Mouse (Mus musculus) spleen, embryonic (tissue): ENCODE data around the gene Golph3.

ENCODE experiments used
- CTCF ChIA-PET: fragments of 350-600 bp; sonication (Branson Sonifier 250); formaldehyde crosslinking; loops from one replicate; lab custom pipeline; 2022; lab: Charles Lee

Gene Golph3

DNA sequence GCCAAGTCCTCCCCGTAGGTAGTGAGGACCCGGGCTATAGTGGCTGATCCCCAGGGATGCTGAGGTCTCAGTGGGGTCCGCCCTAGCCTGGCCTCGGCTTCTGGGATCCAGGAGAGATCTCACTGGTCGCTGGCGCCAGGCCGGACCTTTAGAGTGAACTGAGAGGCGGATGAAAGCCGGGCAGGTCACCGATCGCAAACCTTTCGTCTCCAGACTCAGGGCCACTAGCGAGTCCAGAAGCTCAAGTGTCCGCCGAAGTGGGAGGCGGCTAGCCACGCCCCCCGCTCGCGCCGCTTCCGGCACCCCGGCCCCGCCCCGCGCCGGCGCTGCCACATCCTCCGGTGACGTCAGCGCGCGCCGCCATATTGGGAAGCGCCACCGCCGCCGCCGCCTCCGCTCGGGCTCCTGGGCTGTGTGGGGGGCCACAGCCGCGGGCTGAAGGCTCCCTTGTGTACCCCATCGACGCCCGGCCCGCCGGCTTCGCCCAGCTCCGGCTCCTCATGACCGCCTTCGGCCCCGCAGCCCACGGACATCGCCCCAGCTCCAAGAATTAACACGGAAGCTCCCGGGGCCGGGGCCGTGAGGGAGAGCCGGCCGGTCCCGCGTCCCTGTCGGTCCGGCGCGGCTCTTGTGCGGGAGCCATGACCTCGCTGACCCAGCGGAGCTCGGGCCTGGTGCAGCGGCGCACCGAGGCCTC lies at the start of gene Golph3:
TSS of gene Golph3 (plus strand) at position 360 of the 697 bp plus-strand sequence.
- CTCF ChIA-PET: no interaction called here

DNA sequence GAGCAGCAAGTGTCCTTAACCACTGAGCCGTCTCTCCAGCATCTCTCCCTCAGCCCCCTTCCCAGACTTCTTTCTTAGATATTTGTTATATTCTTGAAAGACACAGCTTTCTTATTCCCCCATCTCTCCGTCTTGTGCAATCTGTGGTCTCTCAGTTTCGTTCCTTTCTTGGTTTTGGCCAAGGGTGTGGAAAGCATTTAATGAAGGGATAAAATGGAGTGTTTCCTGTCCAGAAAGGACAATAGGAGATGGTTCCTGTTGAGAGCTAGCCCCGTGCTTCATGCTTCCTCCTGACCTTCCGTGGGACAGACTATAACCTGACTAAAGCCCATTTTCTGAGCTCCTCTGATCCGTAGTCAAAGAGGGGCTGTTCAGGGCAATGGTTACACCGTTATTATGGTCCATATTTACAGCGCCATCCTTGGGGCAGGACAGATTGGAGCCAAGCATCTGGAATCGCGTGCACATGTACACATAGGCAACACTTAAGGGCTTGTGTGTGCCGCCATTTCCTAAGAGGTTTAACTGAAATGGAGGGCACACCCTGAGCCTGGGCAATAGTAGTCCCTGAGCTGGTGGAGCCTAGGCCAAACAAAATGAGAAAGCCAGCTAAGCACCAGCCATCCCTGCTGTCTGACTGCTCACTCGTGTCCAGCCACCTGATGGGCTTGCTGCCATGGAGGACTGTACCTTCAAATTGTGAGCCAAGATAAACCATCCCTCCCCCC lies 47.8 kb upstream of the Golph3 start:
- CTCF ChIA-PET: no interaction called here

DNA sequence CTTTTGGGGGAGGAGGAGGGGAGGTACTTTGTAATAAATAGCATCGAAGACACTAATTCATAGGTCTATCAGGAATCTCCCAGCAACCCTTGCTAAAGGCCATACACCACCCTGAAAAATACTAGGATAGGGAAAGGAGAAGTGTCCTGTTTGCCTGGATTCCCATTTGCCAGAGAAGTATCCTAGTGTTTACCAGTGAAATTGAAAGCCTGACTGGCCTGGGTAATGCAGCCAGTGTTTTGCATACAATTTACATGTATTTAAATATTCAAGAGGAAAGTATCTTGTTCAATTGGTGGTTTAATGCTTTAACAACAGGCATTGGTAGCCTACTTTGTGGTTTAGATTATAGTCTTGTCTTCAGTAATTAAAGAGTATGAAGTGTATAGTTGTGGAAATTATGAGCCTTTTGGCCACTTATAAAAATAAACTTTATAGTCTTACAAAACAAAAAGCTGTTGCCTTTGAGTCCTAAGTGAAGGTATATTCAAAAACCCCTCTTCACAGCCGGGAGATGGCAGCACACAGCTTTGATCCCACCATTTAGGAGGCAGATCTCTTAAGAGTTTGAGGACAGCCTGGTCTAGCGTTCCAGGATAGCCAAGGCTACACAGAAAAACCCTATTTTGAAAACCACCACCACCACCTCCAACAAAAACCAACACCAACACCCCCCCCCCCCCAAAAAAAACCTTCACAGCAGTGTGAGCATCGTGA lies 47.0 kb upstream of the Golph3 start:
- CTCF ChIA-PET: interaction anchor here (0.8 kb wide), 1 partner anchor 105 kb away, joined by 3 read pairs; no protein-coding TSS in a partner anchor

DNA sequence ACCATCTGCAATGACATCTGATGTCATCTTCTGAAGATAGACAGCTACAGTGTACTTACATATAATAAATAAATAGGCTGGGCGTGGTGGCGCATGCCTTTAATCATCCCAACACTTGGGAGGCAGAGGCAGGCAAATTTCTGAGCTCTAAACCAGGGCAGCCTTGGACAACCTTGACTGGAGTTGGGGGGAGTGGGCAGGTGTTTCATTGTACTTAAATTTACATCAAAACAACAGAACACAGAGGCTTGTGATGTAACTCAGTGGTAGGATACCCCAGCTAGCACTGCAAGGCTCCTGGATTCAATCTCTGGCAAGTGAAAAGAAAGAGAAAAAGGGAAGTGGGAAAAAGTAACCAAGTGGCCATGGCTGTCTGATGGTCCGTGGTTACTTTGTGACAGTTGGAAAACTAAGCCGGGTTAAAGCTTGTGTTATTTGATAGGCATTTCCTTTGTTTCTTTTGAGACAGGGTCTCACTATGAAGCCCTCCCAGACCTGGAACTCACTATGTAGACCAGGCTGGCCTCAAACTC lies 46.1 kb upstream of the Golph3 start:
- CTCF ChIA-PET: no interaction called here

DNA sequence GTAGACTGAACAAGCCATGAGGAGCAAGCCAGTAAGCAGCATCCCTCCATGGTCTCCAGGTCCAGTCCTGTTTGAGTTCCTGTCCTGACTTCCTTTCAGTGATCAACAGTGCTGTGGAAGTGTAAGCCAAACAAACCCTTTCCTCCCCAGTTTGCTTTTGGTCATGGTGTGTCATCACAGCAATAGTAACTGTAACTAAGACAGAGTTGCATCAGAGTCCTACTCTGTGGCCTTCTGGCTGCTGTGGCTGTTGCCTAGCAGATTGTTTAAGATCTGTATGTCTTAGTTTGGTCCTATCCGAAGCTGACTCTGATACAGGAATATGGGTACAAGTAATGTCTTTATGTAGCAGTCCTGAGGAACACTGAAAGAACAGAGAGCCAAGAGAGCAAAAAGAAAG lies 41.4 kb upstream of the Golph3 start:
- CTCF ChIA-PET: no interaction called here

DNA sequence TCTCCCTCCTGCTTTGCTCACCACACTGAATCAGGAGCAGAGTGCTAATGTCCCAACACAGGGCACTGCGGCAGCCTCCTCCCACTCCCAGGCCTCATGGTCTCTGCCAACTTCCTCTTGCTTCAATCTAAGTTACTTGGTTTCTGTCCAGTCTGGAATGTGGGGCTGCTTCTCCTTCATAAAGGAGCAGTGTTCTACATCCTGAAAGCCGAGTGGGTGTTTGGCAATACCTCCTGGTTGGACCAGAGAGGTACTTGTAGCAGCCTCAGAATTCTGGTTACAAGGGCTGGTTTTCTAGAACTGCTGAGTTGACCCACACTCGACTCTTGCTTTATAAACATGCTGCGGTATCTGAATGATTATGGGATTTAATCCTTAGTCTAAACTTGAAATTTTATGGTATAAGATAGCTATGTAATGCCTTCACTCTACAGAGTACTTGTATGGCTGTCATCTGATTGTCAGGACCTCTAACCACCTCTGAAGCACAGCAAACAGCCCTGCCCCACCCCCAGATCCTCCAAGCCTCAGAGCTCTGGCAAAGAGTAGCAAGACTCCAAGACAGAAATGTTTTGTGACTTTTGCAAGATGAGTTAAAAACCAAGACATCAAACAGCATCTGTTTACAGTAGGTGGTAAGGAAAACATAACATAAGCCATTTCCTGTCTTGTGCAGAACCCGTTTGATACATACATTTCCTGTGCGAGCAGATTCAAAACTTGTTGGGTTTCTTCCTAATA lies 36.3 kb upstream of the Golph3 start:
- CTCF ChIA-PET: no interaction called here

DNA sequence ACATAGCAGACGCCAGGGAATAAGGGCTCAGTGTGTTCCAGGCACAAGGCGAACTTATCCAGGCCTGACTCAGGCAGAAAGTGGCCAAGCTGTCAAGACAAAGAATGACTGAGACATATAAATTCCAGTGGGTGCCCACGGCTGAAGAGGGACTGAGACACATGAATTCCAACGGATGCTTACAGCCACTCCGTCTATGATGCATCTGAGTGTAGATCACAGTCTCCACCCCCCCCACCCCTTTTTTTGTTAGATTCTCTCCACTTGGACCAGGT lies 35.8 kb upstream of the Golph3 start:
- CTCF ChIA-PET: no interaction called here

DNA sequence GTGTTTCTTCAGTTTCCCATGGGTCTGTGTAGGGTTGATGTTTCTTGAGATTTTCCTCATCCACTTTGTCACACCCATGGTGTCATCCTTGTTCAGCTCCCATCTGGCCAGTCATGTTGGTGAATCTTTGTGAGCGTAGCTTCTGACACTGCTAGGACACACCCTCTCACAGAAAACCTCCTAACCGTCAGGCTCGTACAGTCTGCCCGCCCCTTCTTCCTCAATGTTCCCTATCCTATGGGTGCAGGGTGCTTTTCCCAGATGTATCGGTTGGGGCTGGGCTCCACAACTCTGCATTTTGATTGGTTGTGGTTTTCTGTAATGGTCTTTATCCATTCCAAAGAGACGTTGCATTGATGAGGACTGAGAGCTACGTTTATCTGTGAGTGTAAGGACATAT lies 30.9 kb upstream of the Golph3 start:
- CTCF ChIA-PET: no interaction called here

DNA sequence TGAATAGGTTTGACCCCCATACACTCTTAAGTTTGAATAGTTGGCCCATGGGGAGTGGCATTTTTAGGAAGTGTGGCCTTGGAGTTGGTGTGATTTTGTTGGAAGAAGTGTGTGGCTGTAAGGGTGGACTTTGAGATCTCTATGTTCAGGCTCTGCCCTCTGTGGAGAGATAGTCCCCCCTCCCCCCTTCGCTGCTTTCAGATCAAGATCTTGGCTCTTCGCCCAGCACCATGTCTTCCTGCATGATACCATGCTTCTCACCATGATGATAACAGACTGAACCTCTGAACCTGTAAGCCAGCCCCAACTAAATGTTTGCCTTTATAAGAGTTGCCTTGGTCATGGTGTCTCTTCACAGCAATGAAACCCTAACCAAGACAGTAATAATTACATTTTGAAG lies 29.5 kb upstream of the Golph3 start:
- CTCF ChIA-PET: no interaction called here

DNA sequence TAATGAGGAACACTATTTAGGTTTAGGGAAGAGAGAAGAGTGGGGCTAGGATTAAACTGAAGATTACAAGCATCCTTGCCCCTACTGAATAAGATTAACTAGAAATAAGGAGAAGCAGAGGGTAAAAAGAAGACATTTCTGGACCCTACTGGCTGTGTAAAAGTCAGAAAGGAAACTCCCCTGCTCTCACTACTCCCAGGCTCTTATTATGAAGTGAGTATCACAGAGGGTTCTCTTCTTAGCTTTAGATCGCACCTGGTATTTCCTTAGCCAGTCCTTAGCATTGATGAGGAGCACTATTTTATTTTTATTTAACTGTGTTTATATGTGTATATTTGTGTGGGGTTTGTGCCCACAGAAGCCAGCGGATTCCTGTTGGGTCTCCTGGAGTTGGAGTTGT lies 25.0 kb upstream of the Golph3 start:
- CTCF ChIA-PET: no interaction called here

DNA sequence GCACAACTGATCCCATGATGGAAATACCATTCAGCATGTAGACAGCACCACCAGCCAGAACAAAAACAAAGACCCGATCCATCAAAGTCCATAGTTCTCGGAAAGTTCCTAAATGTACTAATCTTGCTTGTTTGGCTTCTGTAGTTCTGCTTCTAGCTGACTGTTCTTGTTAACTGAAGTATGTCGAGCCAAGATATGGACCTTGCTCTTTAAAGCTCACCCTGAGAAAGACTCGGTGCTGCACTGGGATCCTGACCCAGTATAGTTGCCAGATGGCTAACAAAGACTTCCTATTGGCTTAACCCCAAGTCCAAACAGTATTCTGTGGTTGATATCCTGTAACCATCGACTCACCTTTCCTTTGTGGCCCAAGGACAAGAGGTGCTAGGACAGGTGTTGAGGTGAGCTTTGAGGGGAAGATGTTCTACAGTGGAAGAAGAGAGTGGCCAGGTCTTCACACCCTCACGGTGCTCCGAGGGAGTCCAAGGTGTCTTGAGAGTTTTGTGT lies 23.0 kb upstream of the Golph3 start:
- CTCF ChIA-PET: no interaction called here

DNA sequence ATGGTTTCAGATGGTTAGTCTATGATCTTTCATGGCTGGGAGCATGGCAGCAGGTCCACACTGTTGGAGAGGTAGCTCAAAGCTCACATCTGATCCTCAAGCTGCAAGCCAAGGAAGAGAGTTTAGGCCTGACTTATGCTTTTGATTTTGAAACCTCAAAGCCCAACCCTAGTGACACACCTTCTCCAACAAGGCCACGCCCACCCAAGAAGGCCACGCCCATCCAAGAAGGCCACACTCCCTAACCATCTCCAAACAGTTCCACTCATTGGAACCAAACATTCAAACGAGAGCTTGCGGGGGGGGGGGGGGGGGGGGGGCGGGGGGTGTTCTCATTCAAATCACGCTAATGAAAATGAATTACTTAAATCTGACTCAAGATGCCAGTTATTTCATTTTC lies 19.5 kb upstream of the Golph3 start:
- CTCF ChIA-PET: no interaction called here

DNA sequence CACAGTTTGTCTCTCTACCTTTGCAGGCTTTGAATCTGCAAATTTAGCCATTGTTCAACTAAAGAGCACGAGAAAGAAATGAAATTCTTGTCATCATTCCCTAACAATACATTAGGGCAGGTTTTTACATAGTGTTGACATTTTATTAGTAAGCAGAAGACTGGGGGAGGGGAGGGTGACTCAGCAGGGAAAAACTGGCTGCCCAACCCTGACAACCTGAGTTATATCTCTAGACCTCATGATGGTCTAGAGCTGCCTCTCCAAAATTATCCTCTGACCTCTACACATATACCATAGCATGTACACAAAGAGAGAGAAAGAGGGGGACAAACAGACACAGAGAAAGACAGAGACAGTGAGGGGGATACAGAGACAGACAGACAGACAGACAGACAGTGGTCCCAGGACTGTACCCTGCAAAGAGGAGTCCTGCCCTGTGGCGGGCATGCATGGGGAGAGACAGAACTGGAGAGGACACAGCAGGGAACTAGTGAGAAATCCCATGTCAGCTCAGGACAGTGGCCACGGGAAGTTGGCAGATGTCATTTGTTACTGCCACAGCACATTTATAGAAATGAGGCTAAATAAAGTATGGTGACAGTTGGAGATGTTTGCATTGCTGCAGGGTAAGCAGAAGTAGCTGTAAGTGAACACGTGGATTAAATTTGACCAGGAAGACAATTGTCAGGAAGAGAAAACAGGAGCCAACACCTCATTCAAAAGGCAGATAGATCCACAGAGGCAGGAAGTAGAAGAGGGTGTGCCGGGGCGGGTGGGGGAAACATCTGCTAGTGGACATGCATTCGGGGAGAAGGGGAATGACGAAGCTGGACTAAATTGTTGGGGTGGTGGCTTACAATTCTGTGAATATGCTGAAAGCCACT lies 14.8 kb upstream of the Golph3 start:
- CTCF ChIA-PET: no interaction called here

DNA sequence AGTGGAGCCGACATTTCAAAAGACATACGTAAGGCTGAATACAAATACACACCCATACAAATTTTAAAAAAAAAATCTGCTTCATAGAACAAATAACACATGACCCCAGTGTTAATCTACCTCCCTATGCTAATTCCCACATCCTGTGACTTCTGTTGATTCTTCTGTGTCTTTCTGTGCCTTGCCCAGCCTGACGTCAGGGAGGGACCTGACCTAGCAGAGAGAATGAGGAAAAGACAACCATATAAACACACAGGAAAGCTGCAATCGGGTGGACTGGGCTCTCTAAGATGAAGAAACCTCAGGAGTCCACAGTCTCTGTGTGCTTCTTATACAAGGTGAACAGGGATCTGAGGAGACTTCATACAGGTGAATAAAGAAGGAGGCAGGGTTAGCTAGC lies 14.1 kb upstream of the Golph3 start:
- CTCF ChIA-PET: no interaction called here

DNA sequence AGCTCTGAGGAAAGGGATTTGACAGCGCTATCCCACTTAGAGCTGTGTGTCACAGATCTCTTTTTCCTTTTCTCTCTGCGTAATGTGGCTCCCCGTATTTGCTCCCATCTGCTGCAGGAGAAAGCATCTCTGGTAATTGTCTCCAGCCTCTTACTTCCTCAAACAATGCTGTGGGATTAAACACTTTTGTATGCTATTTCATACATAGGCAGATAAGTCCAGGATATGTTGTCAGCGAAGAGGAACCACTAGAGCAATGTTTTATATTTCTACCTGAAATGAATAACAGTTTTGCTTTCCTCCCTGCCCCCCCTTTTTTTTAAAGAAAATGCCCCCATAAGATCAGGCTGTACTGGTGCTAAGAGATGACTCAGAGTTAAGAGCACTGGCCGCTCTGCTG lies 12.7 kb upstream of the Golph3 start:
- CTCF ChIA-PET: no interaction called here

DNA sequence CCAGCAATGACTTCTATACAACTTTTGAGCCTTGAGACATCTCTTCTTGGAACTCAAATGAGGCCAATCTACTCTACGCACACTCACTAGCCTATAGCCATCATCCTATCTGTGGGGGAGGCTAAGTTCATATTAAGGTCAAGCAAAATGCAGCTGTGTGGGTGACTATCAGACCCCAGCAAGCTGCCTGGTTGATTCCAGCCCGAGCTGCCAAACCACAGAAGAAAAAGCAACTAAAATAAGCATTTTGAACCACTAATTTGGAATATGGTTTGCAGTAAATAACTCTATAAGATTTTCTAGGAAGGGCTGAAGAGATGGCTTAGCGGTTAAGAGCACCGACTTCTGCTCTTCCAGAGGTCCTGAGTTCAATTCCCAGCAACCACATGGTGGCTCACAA lies 10.6 kb upstream of the Golph3 start:
- CTCF ChIA-PET: no interaction called here

DNA sequence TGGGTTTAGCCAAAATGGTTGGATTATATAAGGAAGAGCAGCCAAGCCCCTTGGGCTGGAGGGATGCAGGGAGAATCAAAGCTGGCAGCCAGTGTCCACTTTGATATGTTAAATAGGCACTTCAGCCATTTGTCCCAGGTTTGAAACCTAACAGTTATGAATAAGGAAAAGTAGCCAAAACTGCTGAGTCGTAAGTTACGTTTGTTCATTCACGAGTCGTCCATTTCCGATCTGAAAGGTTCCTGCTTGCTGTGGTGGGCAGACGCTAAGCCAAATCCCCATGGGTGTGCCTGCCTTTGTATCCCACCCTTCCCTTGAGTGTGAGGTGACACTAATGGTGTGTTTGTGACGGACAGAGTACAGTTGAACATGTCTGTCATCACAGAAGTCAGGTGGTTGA lies 9.8 kb upstream of the Golph3 start:
- CTCF ChIA-PET: no interaction called here

DNA sequence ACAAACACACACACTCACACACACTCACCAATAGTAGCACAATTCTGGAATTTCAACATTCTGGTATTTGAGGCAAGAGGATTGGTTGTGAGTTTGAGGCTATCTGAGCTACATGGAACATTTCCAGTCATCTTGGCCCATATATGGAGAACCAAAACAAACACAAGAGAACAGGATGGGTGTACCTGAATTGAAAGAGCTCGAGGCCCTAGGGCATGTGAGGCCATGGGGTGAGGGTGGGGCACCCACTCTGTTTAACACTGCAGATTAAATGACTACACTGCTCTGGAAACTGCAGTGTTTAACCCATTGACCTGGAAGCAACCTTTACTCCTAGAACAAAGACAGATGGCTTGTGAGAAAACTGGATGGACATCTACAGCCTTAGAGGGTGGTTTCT lies 8.0 kb upstream of the Golph3 start:
- CTCF ChIA-PET: no interaction called here

DNA sequence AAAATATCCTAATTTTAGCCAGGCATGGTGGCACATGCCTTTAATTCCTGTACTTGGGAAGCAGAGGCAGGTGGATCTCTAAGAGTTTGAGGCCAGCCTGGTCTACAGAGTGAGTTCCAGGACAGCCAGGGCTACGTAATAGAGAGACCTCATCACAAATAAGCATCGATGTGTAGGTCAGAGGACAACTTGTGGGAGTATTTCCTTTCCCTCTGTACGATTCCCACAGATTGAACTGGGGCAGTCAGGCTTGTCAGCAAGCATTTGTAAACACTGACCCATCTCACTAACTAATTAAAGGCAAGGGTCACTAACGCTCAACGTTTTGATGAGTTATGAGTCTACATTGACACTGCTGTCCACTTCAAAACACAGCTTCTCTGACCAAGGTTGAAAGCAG lies 6.7 kb upstream of the Golph3 start:
- CTCF ChIA-PET: no interaction called here

DNA sequence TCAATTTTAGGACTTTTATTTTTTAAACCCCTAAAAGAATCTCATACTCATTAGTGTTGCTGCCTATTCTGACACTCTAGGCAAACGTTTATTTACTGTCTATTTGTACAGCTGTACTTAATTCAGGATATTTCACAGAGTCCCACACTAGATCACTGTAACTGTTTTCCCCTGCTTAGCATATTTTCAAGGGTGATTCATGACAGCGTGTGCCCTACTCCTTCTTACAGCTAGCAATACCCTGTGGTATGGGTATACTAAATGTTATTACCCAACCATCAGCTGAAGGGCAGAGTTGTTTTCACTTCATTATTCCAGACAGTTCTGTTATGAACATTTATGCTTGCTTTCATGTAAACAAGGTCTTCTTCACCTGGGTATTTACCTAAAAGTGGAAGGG lies 5.3 kb upstream of the Golph3 start:
- CTCF ChIA-PET: no interaction called here

DNA sequence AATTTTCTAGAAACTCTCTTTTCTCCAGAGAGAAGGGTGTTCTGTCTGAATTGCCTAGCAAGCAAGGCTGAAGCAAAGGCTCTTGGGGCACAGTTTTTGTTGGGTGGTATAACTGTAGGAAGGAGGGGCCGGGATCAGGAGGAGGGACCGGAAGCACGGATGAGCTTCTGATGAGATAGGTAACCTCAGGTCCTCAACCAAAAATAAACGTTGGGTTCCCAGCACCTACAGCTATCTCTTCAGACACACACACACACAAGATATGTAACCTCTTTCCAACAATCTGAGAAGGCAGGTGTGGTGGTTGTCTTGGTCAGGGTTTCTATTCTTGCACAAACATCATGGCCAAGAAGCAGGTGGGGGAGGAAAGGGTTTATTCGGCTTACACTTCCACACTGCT lies 4.0 kb upstream of the Golph3 start:
- CTCF ChIA-PET: no interaction called here
